Mouse (Mus musculus) right cerebral cortex, postnatal 25 days (tissue): ENCODE results near the gene Prdm8.

Experiments used
- DNase-seq: peaks from one replicate; pipeline ENCODE4 v3.0.0; 2022

Prdm8 gene

GRCm38 (mm10) chr5:98184971-98185805, 18.2 kb downstream of the Prdm8 start:
- DNase-seq, result peak; percentile 84

DNA sequence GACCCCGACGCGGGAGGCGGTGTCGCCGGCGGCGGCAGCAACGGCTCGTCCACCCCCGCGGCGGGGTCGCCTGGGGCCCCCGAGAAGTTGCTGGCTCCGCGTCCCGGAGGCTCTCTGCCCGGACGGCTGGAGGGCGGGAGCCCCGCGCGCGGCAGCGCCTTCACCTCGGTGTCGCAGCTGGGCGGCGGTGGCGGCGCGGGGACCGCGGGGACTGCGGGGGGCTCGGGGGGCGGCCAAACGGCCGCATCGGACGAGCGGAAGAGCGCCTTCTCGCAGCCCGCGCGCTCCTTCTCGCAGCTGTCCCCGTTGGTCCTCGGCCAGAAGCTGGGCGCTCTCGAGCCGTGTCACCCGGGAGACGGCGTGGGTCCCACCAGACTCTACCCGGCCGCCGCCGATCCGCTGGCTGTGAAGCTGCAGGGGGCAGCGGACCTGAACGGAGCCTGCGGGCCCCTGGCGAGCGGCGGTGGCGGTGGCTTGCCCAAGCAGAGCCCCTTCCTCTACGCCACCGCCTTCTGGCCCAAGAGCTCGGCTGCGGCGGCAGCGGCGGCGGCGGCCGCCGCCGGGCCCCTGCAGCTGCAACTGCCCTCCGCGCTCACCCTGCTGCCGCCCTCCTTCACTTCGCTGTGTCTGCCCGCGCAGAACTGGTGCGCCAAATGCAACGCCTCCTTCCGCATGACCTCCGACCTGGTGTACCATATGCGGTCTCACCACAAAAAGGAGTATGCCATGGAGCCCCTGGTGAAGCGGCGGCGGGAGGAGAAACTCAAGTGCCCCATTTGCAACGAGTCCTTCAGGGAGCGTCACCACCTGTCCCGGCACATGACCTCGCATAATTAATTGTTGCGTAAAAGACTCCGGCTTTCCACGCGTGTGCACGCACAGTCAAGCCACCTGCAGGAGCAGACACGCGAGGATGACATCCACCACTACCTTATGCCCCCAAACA, 19.1 kb downstream of the Prdm8 start:
- no peak for DNase-seq

- DNase-seq, result no peak
Observed at GRCm38 (mm10) chr5:98189181-98190180, 22.5 kb downstream of the Prdm8 start.

GRCm38 (mm10) chr5:98192295-98192983, 25.4 kb downstream of the Prdm8 start:
- DNase-seq, result no peak

DNA sequence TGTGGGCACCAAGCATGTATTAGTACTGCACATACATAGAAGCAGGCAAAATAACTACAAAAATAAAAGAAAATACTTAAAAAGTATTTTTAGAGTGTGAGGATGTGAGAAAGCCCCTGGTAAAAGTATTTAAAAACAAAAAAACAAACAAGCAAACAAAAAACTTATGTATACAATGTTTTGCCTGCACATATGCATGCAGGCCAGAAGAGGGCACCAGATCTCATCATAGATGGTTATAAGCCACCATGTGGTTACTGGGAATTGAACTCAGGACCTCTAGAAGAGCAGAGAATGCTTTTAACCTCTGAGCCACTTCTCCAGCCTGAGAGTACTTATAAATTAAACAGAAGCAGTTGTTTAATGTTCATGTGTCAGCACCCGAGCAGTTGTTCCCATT, 28.0 kb downstream of the Prdm8 start:
- DNase-seq, result no peak

DNA sequence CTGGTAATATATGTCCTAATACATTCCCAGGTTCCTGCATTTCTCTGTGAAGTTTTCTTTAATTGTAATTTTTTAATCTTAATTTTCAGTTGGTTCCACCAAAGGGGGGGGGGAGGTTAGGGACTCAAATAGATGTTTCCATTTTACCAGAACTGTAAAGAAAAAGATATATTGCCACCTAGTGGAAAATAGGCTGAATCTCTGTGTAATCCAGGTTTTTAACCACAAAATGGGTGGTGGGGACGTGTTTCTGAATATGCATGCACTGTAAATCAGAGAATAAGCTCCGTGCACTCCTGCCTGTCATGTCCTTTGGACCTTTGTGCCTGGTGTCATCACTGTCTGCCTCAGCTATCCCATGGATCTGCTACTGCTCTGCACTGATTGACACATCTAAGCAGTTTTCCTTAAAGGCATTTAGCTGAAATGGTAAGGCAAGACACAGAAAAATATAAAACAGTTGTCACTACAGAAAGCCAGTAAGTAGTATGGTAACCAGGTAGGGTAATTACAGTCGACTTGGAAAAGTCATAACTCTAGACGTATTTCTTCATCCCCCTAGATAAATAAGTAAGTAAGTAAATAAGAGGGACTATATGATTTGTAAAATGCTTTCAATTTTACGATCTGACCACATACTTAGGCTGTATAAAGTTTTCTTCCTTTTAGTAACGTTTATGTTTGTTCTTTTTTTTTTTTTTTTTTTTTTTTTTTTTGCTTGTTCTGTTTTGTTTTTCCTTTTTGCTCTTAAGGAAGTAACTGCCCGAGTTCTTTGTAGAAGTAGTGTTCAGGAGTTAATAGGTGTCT, 31.6 kb downstream of the Prdm8 start:
- no peak for DNase-seq

- no peak for DNase-seq
Observed at GRCm38 (mm10) chr5:98199219-98199552, 32.2 kb downstream of the Prdm8 start.

DNA sequence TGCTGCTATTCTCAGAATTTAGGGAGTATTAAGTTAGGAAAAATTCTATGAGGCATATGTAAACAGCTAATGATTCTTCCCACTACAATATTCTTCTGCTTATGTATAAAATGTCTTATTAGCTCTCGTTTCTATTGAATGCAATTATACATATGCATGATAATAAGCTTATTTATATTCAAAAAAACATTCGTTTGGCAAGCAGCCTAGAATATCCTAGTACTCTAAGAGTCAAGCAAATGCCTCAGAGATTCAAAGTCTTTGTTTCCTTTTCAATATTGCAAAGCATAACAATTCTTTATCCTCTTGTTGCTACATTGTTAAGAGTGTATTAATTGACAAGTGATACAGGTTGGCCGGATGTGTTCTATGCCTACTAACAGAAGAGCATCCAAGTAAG, 34.6 kb downstream of the Prdm8 start:
- DNase-seq, result no peak

DNA sequence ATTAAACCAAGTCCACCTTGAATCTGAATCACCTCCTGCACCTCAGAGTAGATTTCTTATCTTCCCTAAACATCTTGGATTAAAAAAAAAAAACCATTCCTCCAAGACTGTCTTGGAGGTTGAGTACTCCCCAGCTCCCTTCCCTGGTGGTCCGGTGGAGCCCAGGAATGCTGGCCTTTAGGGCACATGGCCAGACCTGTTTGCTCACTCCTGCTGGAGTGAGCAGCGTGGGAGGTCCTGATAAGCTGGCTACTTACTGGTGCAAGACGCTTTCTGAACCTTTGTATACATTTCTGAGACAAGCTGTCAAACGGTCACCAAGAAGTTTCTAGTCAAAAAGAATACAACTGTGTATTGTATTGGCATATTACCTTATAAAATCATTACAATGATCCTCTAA, 36.0 kb downstream of the Prdm8 start:
- no peak for DNase-seq

- DNase-seq, result no peak
Observed at GRCm38 (mm10) chr5:98212501-98212900, 45.5 kb downstream of the Prdm8 start.

- no peak for DNase-seq
Observed at GRCm38 (mm10) chr5:98221956-98222355, 55.0 kb downstream of the Prdm8 start.

GRCm38 (mm10) chr5:98226710-98227109, 59.7 kb downstream of the Prdm8 start:
- no peak for DNase-seq

- DNase-seq, result no peak
Observed at GRCm38 (mm10) chr5:98229456-98229855, 62.5 kb downstream of the Prdm8 start.

GRCm38 (mm10) chr5:98238466-98238865, 71.5 kb downstream of the Prdm8 start:
- no peak for DNase-seq
